Mouse (Mus musculus) stomach, postnatal 0 days (tissue): Measurements from ENCODE around the gene Lsmem1. TPM values are rescaled to one million over a fixed set of nuclear protein-coding genes. Genes with fewer than 3 reads are reported as not detected.

Experiments
- ATAC-seq: fragments of 200-750 bp; cut with Nextera tagmentation; 2 replicates; pipeline ENCODE4 v1.8.0; 2017; ENCODE audit not compliant: low FRiP score, low TSS enrichment
- DNase-seq: peaks from one replicate; pipeline ENCODE4 v3.0.0-alpha.2; 2016; ENCODE audit warnings: low spot score
- H3K27ac ChIP-seq: fragments of 300-500 bp; sonication (generic); replicated peaks from 2 replicates; pipeline ENCODE4 v1.5.1; 2014; ENCODE audit warnings: mild to moderate bottlenecking, control low read depth
- H3K27me3 ChIP-seq: fragments of 300-500 bp; sonication (generic); 2 replicates; pipeline ENCODE4 v1.6.1; 2014; ENCODE audit warnings: low read length; ENCODE audit not compliant: control insufficient read depth, insufficient read depth
- H3K36me3 ChIP-seq: fragments of 300-500 bp; sonication (generic); 2 replicates; pipeline ENCODE4 v1.6.1; 2014; ENCODE audit warnings: low read length, mixed read lengths; ENCODE audit not compliant: control insufficient read depth, insufficient read depth
- H3K4me1 ChIP-seq: fragments of 300-500 bp; sonication (generic); replicated peaks from 2 replicates; pipeline ENCODE4 v1.6.1; 2014; ENCODE audit warnings: antibody characterized with exemption; ENCODE audit not compliant: control insufficient read depth, insufficient read depth
- H3K4me2 ChIP-seq: fragments of 300-500 bp; sonication (generic); replicated peaks from 2 replicates; pipeline ENCODE4 v1.6.1; 2014; ENCODE audit warnings: low read depth, mild to moderate bottlenecking, control low read depth, moderate library complexity
- H3K4me3 ChIP-seq: fragments of 300-500 bp; sonication (generic); 2 replicates; pipeline ENCODE4 v1.5.1; 2014; ENCODE audit warnings: low read depth, low read length, control low read depth
- H3K9ac ChIP-seq: fragments of 300-500 bp; sonication (generic); 2 replicates; pipeline ENCODE4 v1.6.1; 2014; ENCODE audit warnings: mild to moderate bottlenecking, low read length, control low read depth, mixed read lengths
- H3K9me3 ChIP-seq: fragments of 300-500 bp; sonication (generic); 2 replicates; pipeline ENCODE4 v1.6.1; 2016; ENCODE audit warnings: low read length; ENCODE audit not compliant: control insufficient read depth
- CTCF ChIP-seq: IDR thresholded peaks from 2 replicates; pipeline ENCODE4 v1.5.1; 2016; ENCODE audit warnings: antibody characterized with exemption, low read depth, mild to moderate bottlenecking, moderate library complexity
- EP300 ChIP-seq: optimal IDR thresholded peaks from 2 replicates; pipeline ENCODE3; 2016; ENCODE audit warnings: antibody characterized with exemption
- WGBS: fragments of 180-500 bp; shearing (Covaris S2); extraction: QIAGEN DNeasy Blood & Tissue Kit; methylation state at CpG from one replicate; pipeline ENCODE4 v1.1.7; 2014; 5-methylcytosine and 5-hydroxymethylcytosine counted together
- polyA plus RNA-seq: library from polyadenylated mRNA; unstranded; fragments of >200 nt; fragmentation: Nextera tagmentation; extraction: Ambion mirVana; gene quantifications from 2 replicates; pipeline ENCODE4 v1.2.1, GENCODE M21; 2015

Lsmem1 gene
- polyA plus RNA-seq, 1 experiment from 2014 or later, result not detected

- no peak for DNase-seq
- H3K36me3 ChIP-seq, result 0 out of 2 replicates have a peak, but pooled peaks cover 3% of the 10 kb centered on the region
- 14% methylated on average over 3 of the region's 3 CpGs for WGBS
- H3K9me3 ChIP-seq, result no peaks in the 10 kb centered on the region
- peak overlapping the region; percentile 61 for H3K27ac ChIP-seq
- peak overlapping the region; percentile 9; the same call in 1 of the 2 replicates for H3K9ac ChIP-seq
- TF ChIP-seq CTCF (no peak), EP300 (no peak)
- H3K4me3 ChIP-seq, result peak overlapping the region; percentile 4; the same call in 1 of the 2 replicates
- peak overlapping the region; percentile 78 for H3K4me2 ChIP-seq
- H3K27me3 ChIP-seq, result no peaks in the 10 kb centered on the region
- 0 out of 2 replicates have a peak, but pooled peaks cover 3% of the 10 kb centered on the region for H3K4me1 ChIP-seq
- no peak for ATAC-seq
Observed at GRCm38 (mm10) chr12:40220001-40220570, 20.8 kb upstream of the Lsmem1 start.

GRCm38 (mm10) chr12:40218430-40218945 lies 19.2 kb upstream of the Lsmem1 start:
- Histone ChIP-seq H3K9ac (no peak overlapping the region), H3K27me3 (no peaks in the 10 kb centered on the region), H3K36me3 (peaks cover 11% of the 10 kb centered on the region; the same call in 1 of the 2 replicates), H3K27ac (no peak overlapping the region), H3K4me3 (no peak overlapping the region), H3K4me1 (0 out of 2 replicates have a peak, but pooled peaks cover 3% of the 10 kb centered on the region), H3K9me3 (no peaks in the 10 kb centered on the region), H3K4me2 (no peak overlapping the region)
- TF ChIP-seq CTCF, result no peak
- TF ChIP-seq EP300, result no peak
- no peak for ATAC-seq
- no peak for DNase-seq
- 52% methylated on average over 2 of the region's 2 CpGs for WGBS

GRCm38 (mm10) chr12:40217776-40218175 lies 18.5 kb upstream of the Lsmem1 start:
- H3K27ac ChIP-seq, result no peak overlapping the region
- TF ChIP-seq EP300, result no peak
- TF ChIP-seq CTCF, result no peak
- 0 out of 2 replicates have a peak, but pooled peaks cover 3% of the 10 kb centered on the region for H3K4me1 ChIP-seq
- peaks cover 13% of the 10 kb centered on the region; the same call in 1 of the 2 replicates for H3K36me3 ChIP-seq
- WGBS, result 90% methylated on average over 2 of the region's 2 CpGs
- H3K9me3 ChIP-seq, result no peaks in the 10 kb centered on the region
- DNase-seq (no peak), ATAC-seq (no peak)
- H3K27me3 ChIP-seq, result no peaks in the 10 kb centered on the region
- no peak overlapping the region for H3K4me2 ChIP-seq
- H3K9ac ChIP-seq, result no peak overlapping the region
- H3K4me3 ChIP-seq, result no peak overlapping the region

GRCm38 (mm10) chr12:40214888-40215876 lies 15.9 kb upstream of the Lsmem1 start:
- Histone ChIP-seq H3K9me3 (no peaks in the 10 kb centered on the region), H3K36me3 (peaks cover 18% of the 10 kb centered on the region), H3K9ac (no peak overlapping the region), H3K4me2 (no peak overlapping the region), H3K4me1 (0 out of 2 replicates have a peak, but pooled peaks cover 1% of the 10 kb centered on the region), H3K27ac (no peak overlapping the region), H3K27me3 (no peaks in the 10 kb centered on the region), H3K4me3 (no peak overlapping the region)
- TF ChIP-seq CTCF (no peak), EP300 (no peak)
- ATAC-seq, result no peak
- no peak for DNase-seq
- whole genome bisulfite sequencing, result 92% methylated on average over 15 of the region's 15 CpGs

DNA sequence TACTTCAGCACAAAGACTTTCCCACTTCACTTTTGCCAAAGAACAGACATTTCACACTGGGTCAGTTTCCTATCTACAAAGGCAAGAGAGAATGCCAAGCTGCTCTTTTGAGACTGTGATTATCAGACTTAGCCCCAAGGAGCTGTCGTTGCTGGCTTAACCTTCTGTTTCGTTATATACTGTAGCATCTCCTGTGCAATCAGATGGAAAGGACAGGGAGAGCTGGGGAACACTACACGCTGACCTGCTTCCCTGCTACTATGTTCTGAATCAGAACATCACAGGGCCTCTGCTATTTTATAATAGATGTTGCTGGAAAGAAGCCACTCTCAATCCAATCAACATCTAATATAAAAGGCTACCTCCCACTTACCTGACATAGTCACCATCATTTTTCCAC lies 9.8 kb upstream of the Lsmem1 start:
- ATAC-seq (no peak), DNase-seq (no peak)
- Histone ChIP-seq H3K27ac (no peak overlapping the region), H3K9me3 (no peaks in the 10 kb centered on the region), H3K4me1 (no peaks in the 10 kb centered on the region), H3K4me2 (no peak overlapping the region), H3K36me3 (peaks cover 27% of the 10 kb centered on the region), H3K27me3 (no peaks in the 10 kb centered on the region), H3K4me3 (no peak overlapping the region), H3K9ac (no peak overlapping the region)
- TF ChIP-seq EP300, result no peak
- TF ChIP-seq CTCF, result no peak
- 90% methylated on average over 3 of the region's 3 CpGs for WGBS
